8 mouse cellular contexts compared by ENCODE assay signal in genomic region chr1:84709810-84710785, GRCm38 (mm10). TPM values are rescaled to one million over a fixed set of nuclear protein-coding genes. Genes with fewer than 3 reads are reported as not detected.
A peak's percentile ranks its signal among the peaks of the same experiment; 100 is the strongest.
DNase-seq lines count a peak whose midpoint lies in the region; ATAC-seq and TF ChIP-seq lines count a peak whose summit lies in the region.

No protein-coding gene starts in this region.

- no peaks in the 10 kb centered on the region; the same call in 1 of the 2 replicates for H3K27me3 ChIP-seq in heart, embryonic 15.5 days
- no peaks in the 10 kb centered on the region for H3K27me3 ChIP-seq in forebrain, embryonic 15.5 days

- WGBS in heart, embryonic 15.5 days, result 15% methylated on average over 31 of the region's 31 CpGs
- WGBS in forebrain, embryonic 15.5 days, result 9% methylated on average over 31 of the region's 31 CpGs

- H3K4me1 ChIP-seq in heart, embryonic 15.5 days (replicated peaks), result peaks cover 8% of the 10 kb centered on the region
- H3K4me1 ChIP-seq in forebrain, embryonic 15.5 days, result peaks cover 13% of the 10 kb centered on the region

- DNase-seq in heart, adult 9 months (ENCODE audit: low spot score in 2 of 2), result no peak
- peak; percentile 95 for DNase-seq in brain, embryonic 14.5 days (ENCODE audit: low read depth)
- DNase-seq in layer of hippocampus, postnatal 10 days (ENCODE audit: low spot score in 2 of 2), result peak; percentile 70 to 79
- DNase-seq in natural killer cell, adult 2 months (ENCODE audit: low spot score in 2 of 2), result peak; percentile 19 to 36
- DNase-seq in urinary bladder, postnatal 25 days (ENCODE audit: low spot score), result no peak
- DNase-seq in ovary, postnatal 14 days (ENCODE audit: low spot score), result no peak

- no peak for TF ChIP-seq CTCF in brain, embryonic 14.5 days (IDR thresholded peaks at IDR 0.05; ENCODE audit: borderline replicate concordance, extremely low read depth, insufficient read depth, insufficient read length)

- H3K4me2 ChIP-seq in heart, embryonic 15.5 days, result peak overlapping the region; percentile 51
- H3K4me2 ChIP-seq in forebrain, embryonic 15.5 days (replicated peaks), result peak overlapping the region; percentile 58

- no peak for ATAC-seq in heart, embryonic 15.5 days (replicated peaks; ENCODE audit: insufficient number of reproducible peaks, insufficient read depth, low FRiP score, low read depth)
- peak; percentile 91 for ATAC-seq in forebrain, embryonic 15.5 days (replicated peaks)

- H3K9me3 ChIP-seq in heart, embryonic 15.5 days (replicated peaks), result no peaks in the 10 kb centered on the region
- H3K9me3 ChIP-seq in forebrain, embryonic 15.5 days, result no peaks in the 10 kb centered on the region

- H3K27ac ChIP-seq in heart, embryonic 15.5 days, result no peak overlapping the region
- H3K27ac ChIP-seq in forebrain, embryonic 15.5 days (replicated peaks), result peak overlapping the region; percentile 87

- no peak for TF ChIP-seq POLR2A in brain, embryonic 14.5 days (IDR thresholded peaks at IDR 0.05; ENCODE audit: borderline replicate concordance, extremely low read depth, insufficient read depth, insufficient read length, poor library complexity, severe bottlenecking)

- no peaks in the 10 kb centered on the region for H3K36me3 ChIP-seq in heart, embryonic 15.5 days
- H3K36me3 ChIP-seq in forebrain, embryonic 15.5 days, result no peaks in the 10 kb centered on the region

- no peak overlapping the region for H3K9ac ChIP-seq in heart, embryonic 15.5 days
- H3K9ac ChIP-seq in forebrain, embryonic 15.5 days (replicated peaks), result peak overlapping the region; percentile 45

- peak overlapping the region; percentile 20 for H3K4me3 ChIP-seq in heart, embryonic 15.5 days
- peak overlapping the region; percentile 36 for H3K4me3 ChIP-seq in forebrain, embryonic 15.5 days

RNA-seq across cellular contexts. Expression of gene Dner, which starts 14.1 kb away (rescaled TPM):
- polyA plus RNA-seq in heart, embryonic 15.5 days (2015; fragmentation: Nextera tagmentation; extraction: Ambion mirVana), result 0.67 and 1.3 TPM in 2 replicates
- polyA plus RNA-seq in brain, embryonic 14.5 days (2012; rRNA removed), result 150 and 215 TPM in 2 replicates
- 170 and 178 TPM in 2 replicates for polyA plus RNA-seq in forebrain, embryonic 15.5 days (2015; fragmentation: Nextera tagmentation; extraction: Ambion mirVana)
- total RNA-seq in layer of hippocampus, postnatal 10 days (2021), result 100 to 1,000 TPM; 228 to 234 TPM

Comparison
In these comparisons a context has a peak if more than half of its experiments do, and no peak if none do; other contexts are left out.
1. DNase-seq: peak in brain, embryonic 14.5 days (single experiment), layer of hippocampus, postnatal 10 days (2 of 2) and natural killer cell, adult 2 months (2 of 2); none in heart, adult 9 months (0 of 2), urinary bladder, postnatal 25 days (single experiment) and ovary, postnatal 14 days (single experiment).
2. RNA of gene Dner, which starts 14.1 kb away (polyA plus RNA-seq): 150 to 215 TPM in brain, embryonic 14.5 days and 170 to 178 TPM in forebrain, embryonic 15.5 days; 0.67 to 1.3 TPM in heart, embryonic 15.5 days; every median in the first group is over 10 times any median in the second.